Mouse (Mus musculus): ENCODE results near the gene Ifi206.
A peak's percentile ranks its signal among the peaks of the same experiment; 100 is the strongest.
"Not testable (repeated sequence)": the region's sequence is repeated elsewhere in the genome, so short reads cannot be mapped to it uniquely, and the experiment has no call there.

The Ifi206 gene

DNA sequence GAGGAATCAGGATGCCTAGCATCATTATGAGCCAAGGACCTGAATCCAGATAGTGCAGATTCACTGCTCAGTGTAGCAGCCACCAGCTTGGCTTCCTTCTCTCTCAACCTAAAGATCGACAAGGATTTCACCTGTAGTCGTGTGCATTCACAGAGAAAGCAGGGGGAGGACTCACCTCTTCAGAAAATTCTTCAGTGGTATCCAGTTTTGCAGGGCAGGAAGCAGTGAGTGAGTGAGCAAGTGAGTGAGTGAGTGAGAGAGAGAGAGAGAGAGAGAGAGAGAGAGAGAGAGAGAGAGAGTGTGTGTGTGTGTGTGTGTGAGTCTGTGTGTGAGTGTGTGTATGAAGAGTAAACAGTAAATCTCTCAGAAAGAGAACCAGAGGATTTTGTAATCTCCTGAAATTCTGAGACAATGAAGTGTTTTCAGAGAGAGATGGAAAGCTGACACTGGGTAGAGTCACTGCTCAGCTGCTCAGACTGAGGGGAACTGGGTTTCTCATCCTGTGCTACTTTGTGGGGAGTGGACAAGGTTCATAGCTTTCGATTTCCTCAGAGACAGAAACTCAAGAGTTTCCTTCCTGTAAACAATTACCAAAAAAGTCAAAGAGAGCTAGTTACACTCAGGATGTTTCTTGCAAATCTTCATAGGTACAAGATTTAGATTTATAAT, at the start of gene Ifi206:
Gene Ifi206, minus strand, starts transcription at position 230 of the 669 bp plus-strand sequence.
- DNase-seq (ENCODE audit: low spot score in 2 of 2), result not testable (repeated sequence)

DNA sequence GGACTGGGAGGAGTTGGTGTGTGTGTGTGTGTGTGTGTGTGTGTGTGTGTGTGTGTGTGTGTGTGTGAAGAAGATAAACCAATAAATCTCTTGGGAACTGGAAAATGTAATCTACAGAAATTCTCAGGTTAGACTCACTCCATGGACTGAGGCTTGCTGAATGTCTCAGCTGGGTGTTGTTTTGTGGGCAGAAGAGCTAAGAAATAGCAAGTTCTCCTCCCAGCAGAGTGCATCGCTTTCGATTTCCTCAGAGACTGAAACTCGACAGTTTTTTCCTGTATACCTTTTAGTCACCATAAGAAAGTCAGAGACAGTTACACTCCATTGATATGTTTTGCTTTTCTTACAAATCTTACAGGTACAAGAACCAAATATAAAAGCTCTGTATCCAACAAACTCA, 45.0 kb upstream of the Ifi206 start, which contains the start of gene Ifi214:
Gene Ifi214, minus strand, starts transcription at position 167 of the 400 bp plus-strand sequence.
- DNase-seq (ENCODE audit: low spot score in 2 of 2), result not testable (repeated sequence)

DNA sequence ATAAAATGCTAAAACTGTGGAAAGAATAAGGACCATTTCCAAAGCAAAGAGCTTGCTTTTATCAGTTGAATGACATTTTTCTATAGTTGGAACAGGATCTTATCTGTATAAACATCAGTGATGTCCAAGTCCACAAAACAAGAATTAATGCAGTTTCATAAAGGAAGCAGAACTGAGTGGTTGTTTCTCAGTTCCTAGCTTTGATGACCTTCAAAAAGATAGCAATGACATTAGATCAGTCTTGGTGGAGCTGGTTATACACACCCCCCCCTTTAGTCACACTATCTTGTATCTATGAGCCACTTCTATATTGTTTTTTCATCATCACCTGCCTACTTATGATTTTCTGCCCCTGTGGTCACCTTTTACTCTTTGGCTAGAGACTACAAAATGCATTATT, 30.6 kb upstream of the Ifi206 start:
- DNase-seq (ENCODE audit: low spot score in 2 of 2), result no peak

DNA sequence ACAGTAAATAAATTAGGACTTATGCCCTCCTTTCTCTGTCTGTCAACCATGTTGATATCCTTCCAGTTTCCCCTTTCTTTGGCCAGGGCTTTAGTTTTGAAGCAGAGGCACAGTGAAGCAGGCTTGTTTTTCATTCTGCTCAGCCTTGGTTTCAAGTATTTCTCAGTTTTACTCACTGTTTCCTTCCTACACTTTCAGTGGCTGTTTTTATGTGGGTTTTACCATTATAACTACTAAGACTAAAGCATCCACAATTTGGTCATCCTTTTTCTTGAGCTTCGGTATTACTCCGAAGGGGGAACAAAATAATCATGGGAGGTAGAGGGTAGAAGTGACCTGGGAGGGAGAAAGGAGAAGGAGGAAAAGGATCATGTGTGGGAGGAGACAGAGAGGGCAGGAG, 19.8 kb upstream of the Ifi206 start:
- DNase-seq (ENCODE audit: low spot score in 2 of 2), result not testable (repeated sequence)

DNA sequence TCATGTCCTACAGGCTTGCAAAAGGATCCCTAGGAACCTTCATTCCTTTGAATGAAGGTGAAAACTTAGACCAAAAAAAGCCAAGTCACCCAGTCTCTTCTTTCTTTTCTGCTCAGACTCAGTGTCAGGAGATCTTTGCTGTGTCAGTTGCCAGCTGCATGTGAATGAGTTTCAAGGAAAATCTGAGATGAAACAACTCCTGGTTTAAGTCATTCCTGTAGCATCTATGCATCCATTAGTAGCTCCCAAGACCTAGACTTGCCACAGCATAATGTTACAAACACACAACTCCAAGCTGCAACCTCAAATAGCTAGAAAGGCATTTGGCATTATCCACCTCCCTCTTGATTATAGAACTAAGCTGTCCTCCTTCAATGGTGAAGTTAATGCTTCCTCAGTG, 642 bp upstream of the Ifi206 start:
- DNase-seq (ENCODE audit: low spot score in 2 of 2), result not testable (repeated sequence)

DNA sequence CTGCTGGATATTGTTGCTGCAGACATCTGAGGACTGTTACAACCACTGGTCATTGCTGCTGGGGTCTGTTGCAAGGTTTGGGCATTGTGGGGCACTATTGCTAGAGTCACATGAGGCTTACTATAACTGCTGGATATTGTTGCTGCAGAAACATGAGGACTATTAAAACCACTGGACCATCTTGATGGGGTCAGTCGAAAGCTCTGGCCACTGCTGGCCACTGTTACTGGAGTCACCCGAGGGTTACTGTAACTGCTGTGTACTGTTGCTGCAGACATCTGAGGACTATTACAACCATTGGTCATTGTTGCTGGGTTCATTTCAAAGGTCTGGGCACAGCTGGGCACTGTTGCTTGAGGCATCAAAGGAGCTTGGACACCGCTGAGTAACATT, 9.7 kb downstream of the Ifi206 start:
- not testable (repeated sequence) for DNase-seq (ENCODE audit: low spot score in 2 of 2)

DNA sequence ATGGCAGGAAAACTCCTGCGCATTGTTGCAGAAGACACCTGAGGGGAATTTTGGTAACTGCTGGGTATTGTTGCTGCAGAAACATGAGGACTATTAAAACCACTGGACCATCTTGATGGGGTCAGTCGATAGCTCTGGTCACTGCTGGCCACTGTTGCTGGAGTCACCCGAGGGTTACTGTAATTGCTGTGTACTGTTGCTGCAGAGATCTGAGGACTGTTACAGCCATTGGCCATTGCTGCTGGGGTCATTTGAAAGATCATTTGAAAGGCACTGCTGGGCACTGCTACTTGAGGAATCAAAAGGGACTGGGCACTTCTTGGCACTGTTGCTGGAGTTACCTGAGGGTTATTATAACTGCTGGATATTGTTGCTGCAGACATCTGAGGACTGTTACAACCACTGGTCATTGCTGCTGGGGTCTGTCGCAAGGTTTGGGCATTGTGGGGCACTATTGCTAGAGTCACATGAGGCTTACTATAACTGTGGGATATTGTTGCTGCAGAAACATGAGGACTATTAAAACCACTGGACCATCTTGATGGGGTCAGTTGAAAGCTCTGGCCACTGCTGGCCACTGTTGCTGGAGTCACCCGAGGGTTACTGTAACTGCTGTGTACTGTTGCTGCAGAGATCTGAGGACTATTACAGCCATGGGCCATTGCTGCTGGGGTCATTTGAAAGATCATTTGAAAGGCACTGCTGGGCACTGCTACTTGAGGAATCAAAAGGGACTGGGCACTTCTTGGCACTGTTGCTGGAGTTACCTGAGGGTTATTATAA, 10.3 kb downstream of the Ifi206 start:
- DNase-seq (ENCODE audit: low spot score in 2 of 2), result not testable (repeated sequence)

DNA sequence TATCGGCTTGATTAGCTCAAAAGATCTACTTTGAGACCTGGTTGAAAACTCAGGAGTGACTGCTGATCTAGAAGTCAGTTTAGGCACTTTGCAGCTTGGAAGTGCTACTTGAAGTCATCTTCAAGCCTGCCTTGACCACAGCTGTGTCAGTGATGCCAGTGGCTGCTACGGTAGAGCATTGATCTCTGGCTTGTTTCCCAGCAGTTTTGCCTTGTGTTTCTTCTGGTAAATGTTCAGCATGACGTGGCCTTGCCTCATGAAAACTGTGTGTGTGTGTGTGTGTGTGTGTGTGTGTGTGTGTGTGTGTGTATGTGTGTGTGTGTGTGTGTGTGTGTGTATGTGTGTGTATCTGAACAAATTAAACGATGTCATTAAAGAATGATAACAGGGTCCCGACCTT, 34.1 kb downstream of the Ifi206 start:
- no peak for DNase-seq (ENCODE audit: low spot score in 2 of 2)

DNA sequence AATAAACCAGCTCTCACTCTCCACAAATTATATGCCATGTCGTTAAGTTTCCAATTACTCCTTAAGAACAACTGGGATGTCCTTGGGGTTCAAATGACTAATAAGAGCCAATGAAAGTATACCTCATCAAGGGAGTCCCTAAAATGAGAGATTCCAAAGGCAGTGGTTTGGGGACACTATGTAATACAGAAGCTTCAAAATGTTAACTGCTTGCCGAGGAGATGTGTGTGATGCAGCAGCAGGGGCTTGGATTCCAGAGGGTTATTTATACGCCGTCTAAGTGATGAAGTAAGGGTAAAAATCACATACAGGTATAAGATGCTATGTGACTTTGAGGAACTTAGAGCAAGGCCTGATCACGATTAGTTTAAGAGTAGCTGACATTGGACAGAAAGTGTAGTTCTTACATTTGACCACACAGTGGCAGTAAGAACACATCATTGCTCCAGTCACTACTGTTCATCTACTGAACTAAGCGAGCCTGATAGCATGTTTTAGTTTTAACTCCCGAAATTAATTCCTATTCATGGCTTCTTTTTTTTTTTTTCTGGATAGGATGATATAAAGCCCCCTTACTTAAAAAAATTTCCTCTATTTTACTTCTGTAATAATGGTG, 34.6 kb downstream of the Ifi206 start:
- DNase-seq (ENCODE audit: low spot score in 2 of 2), result peak in 1 of 2 experiments; percentile 43

DNA sequence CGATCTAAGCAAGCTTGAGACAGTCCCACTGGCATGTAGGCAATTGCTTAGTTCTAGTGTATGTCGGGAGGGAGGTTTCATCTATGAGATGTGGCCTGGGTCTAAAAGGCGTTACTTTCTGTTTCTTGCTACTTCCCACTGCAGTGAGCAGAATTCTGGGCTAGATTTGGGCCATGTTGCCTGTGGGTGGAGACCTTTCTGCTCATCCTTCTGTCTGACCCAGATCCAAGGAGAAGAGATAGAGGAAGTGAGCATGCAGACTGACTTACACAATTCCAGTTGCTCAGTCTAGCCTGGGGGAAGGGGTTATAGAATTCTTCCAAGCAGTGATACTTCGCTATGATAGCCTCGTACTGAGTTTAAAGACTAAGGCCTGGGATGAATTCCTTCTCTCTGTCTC, 39.2 kb downstream of the Ifi206 start:
- DNase-seq (ENCODE audit: low spot score in 2 of 2), result peak in 1 of 2 experiments; percentile 17

DNA sequence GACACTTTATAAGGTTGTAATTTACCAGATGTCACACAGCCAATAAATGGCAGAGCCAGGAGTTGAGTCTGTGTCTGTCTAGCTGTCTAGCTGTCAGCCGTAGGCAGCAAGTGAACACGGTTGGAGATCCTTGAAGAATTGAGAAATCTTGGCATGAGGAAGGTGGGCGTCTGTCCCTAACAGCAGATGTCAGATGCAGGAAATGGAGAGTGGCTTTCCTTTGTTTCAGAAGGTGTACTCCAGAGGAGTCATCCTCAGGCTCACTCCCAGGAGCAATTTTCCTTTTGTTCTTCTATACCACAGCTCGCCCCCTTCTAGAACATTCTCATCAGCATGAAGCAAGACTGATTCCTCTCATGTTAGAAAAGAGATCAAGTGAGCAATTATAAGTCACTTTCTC, 40.2 kb downstream of the Ifi206 start:
- no peak for DNase-seq (ENCODE audit: low spot score in 2 of 2)

DNA sequence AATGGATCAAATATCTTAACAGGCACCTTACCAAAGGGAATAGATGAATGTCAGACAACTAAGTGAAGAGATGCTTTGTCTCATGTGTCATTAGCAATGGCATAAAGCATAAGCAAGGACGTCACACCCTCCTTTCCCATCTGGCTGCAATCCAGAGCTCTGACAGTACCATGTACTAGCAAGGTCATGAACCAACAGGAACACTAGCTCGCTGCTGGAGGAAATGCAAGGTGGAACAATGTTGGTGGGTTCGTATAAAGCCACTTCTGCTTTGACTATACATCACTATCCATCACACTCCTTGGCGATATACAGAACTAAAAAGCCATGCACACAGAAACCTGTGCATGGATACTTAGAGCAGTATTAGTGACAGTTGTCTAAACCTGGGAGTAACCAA, 43.8 kb downstream of the Ifi206 start:
- no peak for DNase-seq (ENCODE audit: low spot score in 2 of 2)

DNA sequence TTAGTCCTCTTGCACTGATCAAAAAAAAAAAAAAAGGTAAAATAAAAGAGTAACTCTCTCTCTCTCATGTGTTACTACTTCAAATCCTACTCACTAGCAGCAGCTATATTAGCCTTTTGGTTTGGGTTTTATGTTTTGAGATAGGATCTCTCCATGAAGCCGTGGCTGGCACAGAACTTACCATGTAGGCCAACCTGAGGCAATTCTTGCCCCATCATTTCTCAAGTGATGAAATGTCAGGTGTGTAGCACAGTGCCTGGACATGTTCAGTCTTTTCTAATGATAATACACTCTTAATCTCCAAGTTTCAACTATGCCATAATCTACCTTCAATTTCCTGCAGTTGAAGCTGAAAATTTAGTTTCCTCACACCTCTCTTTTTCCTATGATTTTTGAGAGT, 47.8 kb downstream of the Ifi206 start:
- DNase-seq (ENCODE audit: low spot score in 2 of 2), result no peak

DNA sequence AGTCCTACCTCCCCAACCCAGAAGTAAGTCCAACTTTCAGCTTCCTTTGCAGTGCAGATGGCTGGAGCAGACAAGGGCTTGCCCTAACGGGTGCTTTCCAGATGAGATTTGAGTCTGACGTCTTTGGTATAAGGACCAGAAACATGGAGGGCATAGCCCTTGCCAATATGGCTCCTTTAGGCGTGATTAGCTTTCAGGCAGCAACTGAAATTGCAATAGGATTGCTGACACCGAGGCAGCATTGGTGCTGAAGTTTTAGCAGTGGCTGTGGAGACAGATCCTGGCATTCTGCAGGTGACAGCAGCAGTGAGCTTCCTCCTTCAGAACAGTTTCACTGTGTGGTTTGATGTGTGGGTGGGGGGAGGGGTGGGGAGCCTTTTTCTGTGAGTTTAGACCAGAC, 49.6 kb downstream of the Ifi206 start:
- no peak for DNase-seq (ENCODE audit: low spot score in 2 of 2)

DNA sequence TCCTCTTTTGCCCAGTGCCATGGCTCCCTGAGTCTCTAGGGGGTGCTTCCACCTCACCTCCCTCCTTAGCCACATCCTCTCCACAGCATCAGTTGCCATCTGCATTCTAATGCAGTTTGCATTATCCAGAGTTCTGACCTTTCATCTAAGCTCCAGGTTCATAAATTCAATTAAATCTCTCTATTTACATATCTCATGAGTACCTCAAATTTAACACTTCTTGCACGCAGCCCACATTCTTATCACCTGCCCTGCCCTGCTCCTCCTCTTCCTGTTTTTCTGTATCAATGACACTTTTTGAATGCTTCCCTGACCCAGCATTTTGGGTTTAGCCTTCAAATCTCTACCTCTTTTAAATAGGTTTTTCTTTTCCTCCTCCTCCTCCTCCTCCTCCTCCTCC, 50.2 kb downstream of the Ifi206 start:
- DNase-seq (ENCODE audit: low spot score in 2 of 2), result no peak

DNA sequence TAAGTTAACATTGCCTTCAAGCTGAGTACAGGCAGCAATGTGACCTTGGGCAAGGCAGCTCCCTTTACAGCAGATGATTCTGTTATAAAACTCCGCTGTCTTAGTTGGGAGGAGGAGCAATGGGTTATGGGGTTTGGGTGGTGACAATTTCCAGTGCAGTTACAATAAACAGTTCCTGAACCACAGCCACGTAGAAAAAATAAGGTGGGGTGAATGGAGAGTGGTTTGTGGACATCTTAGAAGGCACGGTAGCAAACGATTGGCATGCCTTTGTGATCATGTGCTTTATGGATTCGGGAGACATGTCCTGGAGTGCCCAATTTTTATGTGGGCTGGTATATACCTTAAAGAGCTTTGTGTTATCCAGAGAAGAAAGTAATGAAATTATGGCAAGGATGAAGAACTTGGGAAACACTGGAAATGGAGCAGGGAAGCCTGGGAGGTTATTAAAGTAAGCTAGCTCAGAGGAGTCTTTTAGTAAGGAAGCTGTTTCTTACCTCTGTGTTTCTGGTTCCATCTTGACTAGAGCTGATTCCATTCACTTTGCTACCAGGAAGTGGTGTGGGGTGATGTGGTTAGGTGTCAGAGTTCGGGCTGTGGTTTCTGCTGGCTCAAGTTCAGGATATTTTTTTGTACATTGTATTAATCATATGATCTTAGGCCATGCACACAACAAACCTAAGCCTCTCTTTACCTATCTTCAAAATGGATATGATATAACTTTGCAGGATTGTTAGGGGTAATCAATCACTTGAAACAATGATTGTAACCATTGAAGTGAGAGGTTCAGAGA, 53.5 kb downstream of the Ifi206 start:
- DNase-seq (ENCODE audit: low spot score in 2 of 2), result no peak

DNA sequence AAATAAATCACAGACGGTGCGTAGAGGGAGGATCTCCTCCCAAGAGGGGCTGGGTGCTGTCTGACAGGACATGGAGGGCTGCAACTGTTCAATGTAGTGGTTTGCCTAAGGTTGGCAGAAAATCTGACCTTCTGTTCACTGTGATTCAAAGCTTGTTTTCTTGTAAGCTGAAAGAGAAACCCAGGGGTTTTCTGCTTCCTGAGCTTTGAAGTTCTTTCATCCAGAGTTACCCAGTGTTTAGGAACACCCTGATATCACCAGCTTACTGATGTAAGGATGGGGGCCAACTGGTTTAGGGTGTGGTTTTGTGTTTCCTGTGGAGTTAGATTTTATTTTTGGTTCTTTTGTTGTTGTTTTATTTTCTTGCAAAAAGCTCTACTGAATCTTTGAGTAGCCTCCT, 58.4 kb downstream of the Ifi206 start:
- no peak for DNase-seq (ENCODE audit: low spot score in 2 of 2)

DNA sequence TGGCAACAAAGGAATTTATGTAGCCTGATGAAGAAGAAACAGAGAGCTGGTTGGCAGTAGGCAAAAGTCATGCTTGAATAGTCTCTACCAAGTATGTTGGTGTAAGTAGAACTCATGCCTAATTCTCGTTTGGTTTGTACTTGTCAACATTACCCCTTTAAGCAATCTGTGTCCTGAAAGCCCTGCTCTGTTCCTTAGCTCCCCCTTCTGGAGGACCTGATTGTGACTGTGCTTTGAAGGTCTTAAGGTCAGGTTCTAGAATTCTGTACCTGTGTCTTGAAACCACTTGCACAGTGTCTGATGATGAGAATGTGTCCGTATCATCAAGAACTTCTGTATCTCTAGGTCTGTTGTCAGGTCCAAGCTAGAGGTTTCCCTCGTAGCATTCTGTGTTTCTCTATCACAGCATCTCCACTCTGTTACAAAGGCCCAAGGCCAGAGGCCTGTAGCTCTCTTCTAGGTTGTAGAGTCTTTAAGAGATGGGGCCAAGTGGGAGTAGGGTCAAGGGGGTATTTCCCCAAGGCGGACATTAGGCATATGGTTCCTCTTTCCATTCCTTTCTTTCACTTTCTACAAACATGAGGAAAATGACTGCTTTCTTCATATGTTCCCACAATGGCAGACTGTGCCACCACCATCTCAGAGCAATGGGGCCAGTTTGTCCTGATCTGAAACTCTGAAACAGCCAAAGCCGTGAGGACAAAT, 60.7 kb downstream of the Ifi206 start:
- no peak for DNase-seq (ENCODE audit: low spot score in 2 of 2)

DNA sequence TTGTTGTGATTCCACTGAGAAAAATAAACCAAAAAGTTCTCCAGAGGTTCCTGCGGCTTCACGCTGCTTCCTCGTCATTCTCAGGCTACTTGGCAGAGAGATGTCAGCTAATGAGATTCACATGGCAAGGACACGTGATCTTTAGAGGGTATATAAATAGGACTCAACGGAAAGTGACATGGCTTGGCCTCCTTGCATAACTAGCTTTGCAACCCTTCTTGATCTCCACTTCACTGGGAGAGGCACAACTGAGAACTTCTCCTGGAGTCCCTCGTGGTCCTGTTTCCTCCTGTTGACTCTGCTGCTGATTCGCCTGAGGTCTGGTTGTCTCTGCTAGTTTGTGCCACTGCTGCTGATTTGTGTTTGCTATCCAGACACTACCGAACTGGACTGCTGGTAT, 63.5 kb downstream of the Ifi206 start:
- peak in 1 of 2 experiments; percentile 21 for DNase-seq (ENCODE audit: low spot score in 2 of 2)

DNA sequence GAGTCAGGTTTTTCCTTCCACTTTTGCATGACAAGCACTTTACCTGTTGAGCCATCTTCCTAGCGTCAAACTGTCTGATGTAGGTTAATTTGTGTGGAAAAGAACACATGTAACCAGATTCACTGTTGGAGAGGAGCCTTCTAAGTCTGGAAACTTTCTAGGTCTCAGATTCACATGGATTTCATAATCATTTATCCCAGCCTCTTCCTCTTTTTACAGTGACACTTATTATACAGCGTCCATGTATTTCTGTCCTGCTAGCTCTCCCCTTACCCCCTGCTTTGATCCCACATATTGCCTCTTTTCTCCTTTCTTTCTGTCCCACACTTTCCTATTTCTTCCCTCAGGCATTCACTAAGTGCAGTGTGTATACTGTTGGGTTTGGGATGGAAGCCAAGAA, 64.5 kb downstream of the Ifi206 start:
- no peak for DNase-seq (ENCODE audit: low spot score in 2 of 2)

DNA sequence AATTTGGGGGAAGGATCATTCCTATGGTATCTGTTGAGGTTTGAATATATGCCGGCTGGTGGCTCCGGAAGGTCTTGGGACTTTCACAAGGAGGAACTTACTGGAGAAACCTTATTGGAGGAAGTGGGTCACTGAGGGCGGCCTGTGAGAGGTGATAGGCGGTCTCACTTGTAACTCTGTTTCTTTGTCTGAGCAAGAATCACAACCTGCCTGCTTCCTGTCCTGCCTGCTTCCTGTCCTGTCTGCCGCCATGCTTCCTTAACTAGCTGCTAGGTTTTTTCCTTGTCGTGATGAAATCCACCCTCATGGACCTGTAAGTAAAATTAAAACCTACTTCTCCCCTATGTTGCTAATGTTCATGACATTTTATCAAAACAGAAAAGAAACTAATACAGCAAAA, 70.5 kb downstream of the Ifi206 start:
- DNase-seq (ENCODE audit: low spot score in 2 of 2), result peak in 1 of 2 experiments; percentile 33
